Comparison of ENCODE assay signal across 8 mouse cellular contexts in the genomic region with DNA sequence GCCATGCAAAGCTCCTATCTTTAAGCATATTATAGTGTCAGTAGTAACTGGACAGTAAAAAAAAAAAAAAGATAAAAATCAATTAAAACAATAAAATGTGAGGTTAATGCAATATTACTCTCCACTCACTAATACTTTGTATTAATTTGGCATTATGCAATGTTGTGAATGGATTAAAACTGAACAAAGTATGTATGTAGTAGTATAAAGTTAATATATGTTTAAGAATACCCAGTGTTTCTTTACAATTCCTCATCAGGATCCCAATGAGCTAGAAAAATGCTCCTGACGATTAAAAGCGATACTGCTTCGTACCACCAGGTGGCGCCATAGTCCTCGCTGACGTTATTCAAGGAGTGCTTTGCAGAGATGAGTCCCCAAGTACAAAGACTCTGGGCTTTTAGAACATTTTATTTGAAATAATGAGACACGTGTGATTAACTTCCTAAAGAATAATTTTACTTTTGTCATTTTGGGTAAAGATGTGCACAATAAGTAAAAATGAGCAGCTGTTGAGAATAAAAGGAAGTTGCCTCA.
DNase-seq lines count a peak whose midpoint lies in the region; ATAC-seq and TF ChIP-seq lines count a peak whose summit lies in the region.

No protein-coding gene starts in this region.

- DNase-seq in 3T3-L1 (ENCODE audit: low read depth, low spot score), result peak; percentile 78
- peak; percentile 57 for DNase-seq in MEL (ENCODE audit: low read depth, low spot score)
- DNase-seq in cerebellum, adult 9-11 months, result peak; percentile 16
- DNase-seq in frontal cortex, postnatal 14 days (ENCODE audit: low spot score in 2 of 2), result peak; percentile 57 to 83
- peak; percentile 73 for DNase-seq in kidney, adult 9 months
- peak; percentile 83 for DNase-seq in limb, embryonic 11.5 days (ENCODE audit: low spot score)
- peak; percentile 79 for DNase-seq in neural tube, embryonic 11.5 days (ENCODE audit: low spot score)
- peak; percentile 9 to 20 for DNase-seq in thymus, postnatal 36 days

- peak; percentile 52 to 73 (median 72) for TF ChIP-seq CTCF in MEL (IDR thresholded peaks at IDR 0.05 in 2 of 3, conservative IDR thresholded peaks at IDR 0.05 in 1 of 3; ENCODE audit: control insufficient read depth in 1 of 3, insufficient read depth in 1 of 3, low read depth in 2 of 3, low read length in 3 of 3, poor library complexity in 1 of 3, severe bottlenecking in 1 of 3)

- no peak overlapping the region for H3K4me2 ChIP-seq in limb, embryonic 11.5 days (ENCODE audit: low read depth, severe bottlenecking)
- H3K4me2 ChIP-seq in neural tube, embryonic 11.5 days (ENCODE audit: low read depth), result no peak overlapping the region

- ATAC-seq in limb, embryonic 11.5 days (ENCODE audit: insufficient number of reproducible peaks, low FRiP score, low TSS enrichment, low read depth), result no peak
- peak; percentile 60 for ATAC-seq in neural tube, embryonic 11.5 days (ENCODE audit: insufficient read depth, low FRiP score, low TSS enrichment)

- H3K27ac ChIP-seq in MEL (ENCODE audit: control insufficient read depth, low read depth, low read length), result no peak overlapping the region
- H3K27ac ChIP-seq in limb, embryonic 11.5 days (replicated peaks; ENCODE audit: low read depth, low read length), result no peak overlapping the region
- H3K27ac ChIP-seq in neural tube, embryonic 11.5 days (ENCODE audit: low read depth, low read length), result no peak overlapping the region

- H3K9me3 ChIP-seq in MEL (replicated peaks; ENCODE audit: insufficient read depth, low read length), result no peaks in the 10 kb centered on the region
- no peaks in the 10 kb centered on the region for H3K9me3 ChIP-seq in limb, embryonic 11.5 days (ENCODE audit: control insufficient read depth, low read length)
- H3K9me3 ChIP-seq in neural tube, embryonic 11.5 days (ENCODE audit: control insufficient read depth, low read length), result no peaks in the 10 kb centered on the region

- peak; percentile 85 for TF ChIP-seq RAD21 in MEL (IDR thresholded peaks at IDR 0.05; ENCODE audit: low read depth, low read length)

- H3K27me3 ChIP-seq in MEL (ENCODE audit: control insufficient read depth in 1 of 2, insufficient read depth in 2 of 2, low read length in 2 of 2), result no peaks in the 10 kb centered on the region
- H3K27me3 ChIP-seq in limb, embryonic 11.5 days (ENCODE audit: control insufficient read depth, insufficient read depth, low read length), result no peaks in the 10 kb centered on the region
- no peaks in the 10 kb centered on the region for H3K27me3 ChIP-seq in neural tube, embryonic 11.5 days (ENCODE audit: control insufficient read depth, insufficient read depth, low read length)

- H3K79me2 ChIP-seq in MEL (ENCODE audit: control insufficient read depth, insufficient read depth, low read length, poor library complexity), result no peaks in the 10 kb centered on the region

- no peak overlapping the region for H3K4me3 ChIP-seq in MEL (ENCODE audit: control insufficient read depth in 1 of 2, insufficient read depth in 1 of 2, low read depth in 2 of 2, low read length in 2 of 2)
- H3K4me3 ChIP-seq in limb, embryonic 11.5 days (ENCODE audit: low read depth, low read length), result no peak overlapping the region
- H3K4me3 ChIP-seq in neural tube, embryonic 11.5 days (ENCODE audit: low read depth, low read length), result no peak overlapping the region

- TF ChIP-seq POLR2A in MEL (IDR thresholded peaks at IDR 0.05; ENCODE audit: control insufficient read depth in 1 of 2, insufficient read depth in 1 of 2, low read depth in 1 of 2, low read length in 2 of 2, poor library complexity in 1 of 2), result no peak

- H3K36me3 ChIP-seq in MEL (ENCODE audit: control insufficient read depth in 1 of 2, insufficient read depth in 2 of 2, low read length in 2 of 2), result no peaks in the 10 kb centered on the region
- H3K36me3 ChIP-seq in limb, embryonic 11.5 days (ENCODE audit: control insufficient read depth, insufficient read depth, low read length), result no peaks in the 10 kb centered on the region
- H3K36me3 ChIP-seq in neural tube, embryonic 11.5 days (ENCODE audit: control insufficient read depth, insufficient read depth, low read length), result no peaks in the 10 kb centered on the region

- under 1% methylated on average over 7 of the region's 7 CpGs for WGBS in limb, embryonic 11.5 days
- under 1% methylated on average over 7 of the region's 7 CpGs for WGBS in neural tube, embryonic 11.5 days

- no peaks in the 10 kb centered on the region for H3K4me1 ChIP-seq in MEL (ENCODE audit: control insufficient read depth in 1 of 2, insufficient read depth in 2 of 2, low read length in 2 of 2)
- no peaks in the 10 kb centered on the region for H3K4me1 ChIP-seq in limb, embryonic 11.5 days (ENCODE audit: control insufficient read depth, insufficient read depth, low read length)
- H3K4me1 ChIP-seq in neural tube, embryonic 11.5 days (ENCODE audit: control insufficient read depth, insufficient read depth, low read length), result no peaks in the 10 kb centered on the region

- TF ChIP-seq EP300 in MEL (IDR thresholded peaks at IDR 0.05; ENCODE audit: low read depth in 1 of 2, low read length in 2 of 2), result no peak

- no peak overlapping the region for H3K9ac ChIP-seq in MEL (ENCODE audit: control insufficient read depth, low read depth, low read length, poor library complexity, severe bottlenecking)
- H3K9ac ChIP-seq in limb, embryonic 11.5 days (ENCODE audit: low read length), result no peak overlapping the region
- H3K9ac ChIP-seq in neural tube, embryonic 11.5 days (ENCODE audit: low read length), result no peak overlapping the region

TF ChIP-seq in MEL, 35 proteins besides CTCF, POLR2A, EP300 and RAD21:
- TF ChIP-seq ZC3H11A (IDR thresholded peaks at IDR 0.05; ENCODE audit: low read depth, low read length) (peak; percentile 84), GATA1 (IDR thresholded peaks at IDR 0.05; ENCODE audit: low read depth, low read length) (no peak), JUND (IDR thresholded peaks at IDR 0.05; ENCODE audit: low read depth, low read length) (no peak), SMC3 (IDR thresholded peaks at IDR 0.05; ENCODE audit: low read depth, low read length) (peak; percentile 87)

Comparison
In these comparisons a context has a peak if more than half of its experiments do, and no peak if none do; other contexts are left out.
1. DNase-seq: peak in every context shown above with its lines; median percentile 83 in limb, embryonic 11.5 days; 79 in neural tube, embryonic 11.5 days; 78 in 3T3-L1; 73 in kidney, adult 9 months; 70 in frontal cortex, postnatal 14 days; 57 in MEL; 16 in cerebellum, adult 9-11 months; 14 in thymus, postnatal 36 days.